Mouse (Mus musculus) forebrain, postnatal 0 days (tissue): ENCODE results near the gene Eloa. TPM values are rescaled to one million over a fixed set of nuclear protein-coding genes. Genes with fewer than 3 reads are reported as not detected.

Experiments
- ATAC-seq: fragments of 200-750 bp; cut with Nextera tagmentation; 2 replicates; pipeline ENCODE4 v1.8.0; 2017; ENCODE audit warnings: mild to moderate bottlenecking, moderate library complexity
- DNase-seq: peaks from one replicate; pipeline ENCODE4 v3.0.0-alpha.2; 2015
- H3K27ac ChIP-seq: fragments of 300-500 bp; sonication (generic); 2 replicates; pipeline ENCODE4 v1.5.1; 2014; ENCODE audit warnings: low read depth, mild to moderate bottlenecking, antibody characterized with exemption, low read length, moderate library complexity, mixed read lengths
- H3K27me3 ChIP-seq: fragments of 300-500 bp; sonication (generic); 2 replicates; pipeline ENCODE4 v1.6.1; 2014; ENCODE audit warnings: mild to moderate bottlenecking, low read length, mixed read lengths; ENCODE audit not compliant: insufficient read depth
- H3K36me3 ChIP-seq: fragments of 300-500 bp; sonication (generic); 2 replicates; pipeline ENCODE4 v1.6.1; 2014; ENCODE audit warnings: mild to moderate bottlenecking, moderate library complexity; ENCODE audit not compliant: insufficient read depth
- H3K4me1 ChIP-seq: fragments of 300-500 bp; sonication (generic); 2 replicates; pipeline ENCODE4 v1.6.1; 2014; ENCODE audit warnings: antibody characterized with exemption; ENCODE audit not compliant: insufficient read depth
- H3K4me2 ChIP-seq: fragments of 300-500 bp; sonication (generic); 2 replicates; pipeline ENCODE4 v1.6.1; 2014; ENCODE audit warnings: low read depth, mild to moderate bottlenecking, moderate library complexity
- H3K4me3 ChIP-seq: fragments of 300-500 bp; sonication (generic); 2 replicates; pipeline ENCODE4 v1.5.1; 2014; ENCODE audit warnings: low read depth, low read length, mixed read lengths
- H3K9ac ChIP-seq: fragments of 300-500 bp; sonication (generic); 2 replicates; pipeline ENCODE4 v1.6.1; 2014; ENCODE audit warnings: mild to moderate bottlenecking
- H3K9me3 ChIP-seq: fragments of 300-500 bp; sonication (generic); 2 replicates; pipeline ENCODE4 v1.6.1; 2016; ENCODE audit warnings: low read length
- CTCF ChIP-seq: sonication (generic); IDR thresholded peaks from 2 replicates; pipeline ENCODE4 v1.5.1; 2016; ENCODE audit warnings: antibody characterized with exemption, control low read depth, low read depth
- WGBS: fragments of 180-500 bp; shearing (Covaris S2); extraction: QIAGEN DNeasy Blood & Tissue Kit; methylation state at CpG from one replicate; pipeline ENCODE4 v1.1.7; 2014; 5-methylcytosine and 5-hydroxymethylcytosine counted together
- polyA plus RNA-seq: library from polyadenylated mRNA; unstranded; fragments of >200 nt; fragmentation: Nextera tagmentation; extraction: Ambion mirVana; gene quantifications from 2 replicates; pipeline ENCODE4 v1.2.1, GENCODE M21; 2015
- total RNA-seq: library from RNA; depleted of rRNA; stranded (reverse); fragments of >200 nt; gene quantifications from 2 replicates; pipeline ENCODE4 v1.2.3, GENCODE M21; 2014

Eloa gene
- total and polyA plus RNA-seq, 2 experiments from 2014 or later, result 21.3 to 36.7 TPM

GRCm38 (mm10) chr4:135972911-135973811 lies 48.4 kb downstream of the Eloa start:
- no peaks in the 10 kb centered on the region for H3K9me3 ChIP-seq
- H3K9ac ChIP-seq, result peak overlapping the region; percentile 94
- peaks cover 50% of the 10 kb centered on the region for H3K36me3 ChIP-seq
- WGBS, result 74% methylated on average over 13 of the region's 13 CpGs
- TF ChIP-seq CTCF, result no peak
- ATAC-seq (peak; percentile 11; the same call in 1 of the 2 replicates), DNase-seq (no peak)
- H3K4me2 ChIP-seq, result peak overlapping the region; percentile 90
- H3K27me3 ChIP-seq, result no peaks in the 10 kb centered on the region
- peak overlapping the region; percentile 88 for H3K4me3 ChIP-seq
- peaks cover 9% of the 10 kb centered on the region; the same call in 1 of the 2 replicates for H3K4me1 ChIP-seq
- peak overlapping the region; percentile 57; the same call in 1 of the 2 replicates for H3K27ac ChIP-seq

- Histone ChIP-seq H3K9ac (peak within 1 kb of the TSS; percentile 94), H3K36me3 (peaks cover 56% of the 10 kb centered on the region), H3K4me3 (peak within 1 kb of the TSS; percentile 88), H3K27ac (peak within 1 kb of the TSS; percentile 74), H3K27me3 (no peaks in the 10 kb centered on the region), H3K4me2 (peak within 1 kb of the TSS; percentile 90), H3K9me3 (no peaks in the 10 kb centered on the region), H3K4me1 (peaks cover 9% of the 10 kb centered on the region; the same call in 1 of the 2 replicates)
- TF ChIP-seq CTCF, result peak; percentile 18; the same call in 1 of the 2 replicates
- DNase-seq (peak; percentile 91), ATAC-seq (peak; percentile 92)
- WGBS, result under 1% methylated on average over 19 of the region's 19 CpGs
Observed at GRCm38 (mm10) chr4:135972556-135972906, 49.0 kb downstream of the Eloa start, which contains the start of gene Lypla2. TSS of gene Lypla2 (minus strand) at chr4:135972626.

GRCm38 (mm10) chr4:135971805-135972555 lies 49.6 kb downstream of the Eloa start:
- Histone ChIP-seq H3K4me2 (peak overlapping the region; percentile 90), H3K27me3 (no peaks in the 10 kb centered on the region), H3K4me3 (peak overlapping the region; percentile 88), H3K36me3 (peaks cover 58% of the 10 kb centered on the region), H3K27ac (peak overlapping the region; percentile 74), H3K9me3 (no peaks in the 10 kb centered on the region), H3K4me1 (peaks cover 9% of the 10 kb centered on the region; the same call in 1 of the 2 replicates), H3K9ac (peak overlapping the region; percentile 94)
- WGBS, result under 1% methylated on average over 34 of the region's 35 CpGs
- peak; percentile 40 for ATAC-seq
- no peak for DNase-seq
- TF ChIP-seq CTCF, result no peak

- no peaks in the 10 kb centered on the region for H3K9me3 ChIP-seq
- H3K36me3 ChIP-seq, result peaks cover 57% of the 10 kb centered on the region
- no peak for TF ChIP-seq CTCF
- ATAC-seq, result no peak
- DNase-seq, result no peak
- H3K27ac ChIP-seq, result no peak overlapping the region
- H3K4me2 ChIP-seq, result no peak overlapping the region
- H3K27me3 ChIP-seq, result no peaks in the 10 kb centered on the region
- H3K4me3 ChIP-seq, result no peak overlapping the region
- no peak overlapping the region for H3K9ac ChIP-seq
- peaks cover 9% of the 10 kb centered on the region; the same call in 1 of the 2 replicates for H3K4me1 ChIP-seq
- 84% methylated on average over 11 of the region's 11 CpGs for whole genome bisulfite sequencing
Observed at GRCm38 (mm10) chr4:135970585-135970984, 51.0 kb downstream of the Eloa start.

GRCm38 (mm10) chr4:135969070-135969750 lies 52.4 kb downstream of the Eloa start:
- WGBS, result 85% methylated on average over 13 of the region's 13 CpGs

GRCm38 (mm10) chr4:135968271-135968869 lies 53.2 kb downstream of the Eloa start:
- H3K27me3 ChIP-seq, result no peaks in the 10 kb centered on the region
- no peak for TF ChIP-seq CTCF
- no peak overlapping the region for H3K9ac ChIP-seq
- peaks cover 15% of the 10 kb centered on the region; the same call in 1 of the 2 replicates for H3K4me1 ChIP-seq
- peaks cover 47% of the 10 kb centered on the region for H3K36me3 ChIP-seq
- H3K9me3 ChIP-seq, result no peaks in the 10 kb centered on the region
- WGBS, result 81% methylated on average over 19 of the region's 19 CpGs
- H3K4me2 ChIP-seq, result no peak overlapping the region
- DNase-seq (no peak), ATAC-seq (no peak)
- H3K4me3 ChIP-seq, result no peak overlapping the region
- no peak overlapping the region for H3K27ac ChIP-seq

More at GRCm38 (mm10) chr4:135969070-135969750, 52.4 kb downstream of the Eloa start:
- Histone ChIP-seq H3K4me3 (no peak overlapping the region), H3K4me1 (peaks cover 15% of the 10 kb centered on the region; the same call in 1 of the 2 replicates), H3K9me3 (no peaks in the 10 kb centered on the region), H3K27ac (no peak overlapping the region), H3K36me3 (peaks cover 47% of the 10 kb centered on the region), H3K9ac (no peak overlapping the region), H3K27me3 (no peaks in the 10 kb centered on the region), H3K4me2 (no peak overlapping the region)
- DNase-seq (no peak), ATAC-seq (no peak)
- no peak for TF ChIP-seq CTCF
